Mouse (Mus musculus) liver, embryonic 14.5 days (tissue): ENCODE results near the gene Ppan.

Experiments
- CTCF ChIP-seq: IDR thresholded peaks from 2 replicates; pipeline ENCODE4 v1.5.1; 2016; ENCODE audit warnings: antibody characterized with exemption, low read depth, control low read depth
- EP300 ChIP-seq: IDR thresholded peaks from 2 replicates; pipeline ENCODE4 v1.6.1; 2016; ENCODE audit warnings: antibody characterized with exemption, low read depth

- TF ChIP-seq CTCF (no peak), EP300 (no peak)
Measured at GRCm38 (mm10) chr9:20868448-20869001, 19.4 kb upstream of the Ppan start, which contains the start of gene A230050P20Rik.
